ENCODE assay signal across 25 mouse cellular contexts in the genomic region with DNA sequence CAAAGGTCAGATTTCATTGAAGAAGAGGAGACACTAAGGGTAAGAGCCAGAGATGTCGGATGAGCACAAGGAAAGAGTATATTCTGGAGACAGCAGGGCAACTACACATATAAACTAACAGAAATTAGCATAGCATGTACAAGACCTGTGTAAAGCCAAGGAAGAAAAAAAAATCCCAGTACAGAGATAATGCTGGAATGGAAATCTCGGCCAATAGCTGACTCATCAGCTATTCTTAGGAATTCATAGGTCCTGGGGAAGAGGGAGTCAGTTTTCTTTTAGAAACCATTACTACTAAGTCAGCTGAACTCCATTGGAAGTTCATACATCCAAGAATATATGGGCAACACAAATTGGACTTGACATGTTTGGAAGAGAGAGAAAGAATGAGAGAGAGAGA.
A peak's percentile ranks its signal among the peaks of the same experiment; 100 is the strongest.
DNase-seq lines count a peak whose midpoint lies in the region; ATAC-seq and TF ChIP-seq lines count a peak whose summit lies in the region.
"Had no signal": no experiment of that assay in that cellular context is flagged by ENCODE, and none has a peak within 500 bp of the region (broad histone marks: within the 10 kb centered on the region; RNA-seq: fewer than 3 reads in every experiment).

No protein-coding gene starts in this region.

- TF ChIP-seq POLR2A in heart, adult 2 months (IDR thresholded peaks at IDR 0.05; ENCODE audit: insufficient read depth, low read depth, low read length), result no peak

- no peaks in the 10 kb centered on the region for H3K79me2 ChIP-seq in heart, adult 2 months (replicated peaks; ENCODE audit: control insufficient read depth, insufficient read depth, low read length)

- WGBS in heart, adult 2 months, result 32% methylated on average over 2 of the region's 2 CpGs
- WGBS in heart, postnatal 0 days, result 34% methylated on average over 2 of the region's 2 CpGs
- 91% methylated on average over 2 of the region's 2 CpGs for WGBS in midbrain, embryonic 11.5 days
- WGBS in midbrain, postnatal 0 days, result 87% methylated on average over 2 of the region's 2 CpGs
- 85% methylated on average over 2 of the region's 2 CpGs for WGBS in forebrain, embryonic 12.5 days

- peak; percentile 55; the same call in 1 of the 2 replicates for ATAC-seq in heart, postnatal 0 days (ENCODE audit: insufficient read depth, low read depth)
- no peak for ATAC-seq in midbrain, embryonic 11.5 days (ENCODE audit: low FRiP score)
- no peak for ATAC-seq in midbrain, postnatal 0 days (ENCODE audit: low FRiP score)
- ATAC-seq in forebrain, embryonic 12.5 days (ENCODE audit: low FRiP score), result no peak
- ATAC-seq: activated CD4-positive, CD25-positive, alpha-beta regulatory T cell, adult 4 months; CD4-positive, CD25-positive, alpha-beta regulatory T cell, adult 4 months; forebrain, embryonic 14.5 days; forebrain, embryonic 16.5 days; Patski had no signal

- H3K27me3 ChIP-seq in heart, adult 2 months (ENCODE audit: control insufficient read depth, insufficient read depth, low read length), result no peaks in the 10 kb centered on the region
- H3K27me3 ChIP-seq in heart, postnatal 0 days (ENCODE audit: control insufficient read depth, insufficient read depth, low read length), result no peaks in the 10 kb centered on the region
- no peaks in the 10 kb centered on the region for H3K27me3 ChIP-seq in midbrain, embryonic 11.5 days (ENCODE audit: control insufficient read depth, insufficient read depth, low read length)
- H3K27me3 ChIP-seq in midbrain, postnatal 0 days (ENCODE audit: insufficient read depth, low read length), result no peaks in the 10 kb centered on the region
- H3K27me3 ChIP-seq in forebrain, embryonic 12.5 days, result no peaks in the 10 kb centered on the region
- H3K27me3 ChIP-seq: CH12.LX; embryonic facial prominence, embryonic 12.5 days; Patski had no signal

- H3K4me2 ChIP-seq in heart, postnatal 0 days (ENCODE audit: low read depth, low read length), result no peak overlapping the region
- no peak overlapping the region for H3K4me2 ChIP-seq in midbrain, embryonic 11.5 days
- no peak overlapping the region for H3K4me2 ChIP-seq in midbrain, postnatal 0 days (ENCODE audit: low read depth, low read length, poor library complexity, severe bottlenecking)
- H3K4me2 ChIP-seq in forebrain, embryonic 12.5 days, result no peak overlapping the region
- H3K4me2 ChIP-seq: embryonic facial prominence, embryonic 12.5 days had no signal

- no peak overlapping the region for H3K9ac ChIP-seq in heart, adult 2 months (ENCODE audit: low read depth, low read length)
- H3K9ac ChIP-seq in heart, postnatal 0 days (replicated peaks; ENCODE audit: low read depth, low read length), result no peak overlapping the region
- H3K9ac ChIP-seq in midbrain, embryonic 11.5 days (ENCODE audit: low read length), result no peak overlapping the region
- no peak overlapping the region for H3K9ac ChIP-seq in midbrain, postnatal 0 days (replicated peaks; ENCODE audit: low read length, poor library complexity, severe bottlenecking)
- H3K9ac ChIP-seq in forebrain, embryonic 12.5 days, result no peak overlapping the region
- H3K9ac ChIP-seq: embryonic facial prominence, embryonic 12.5 days had no signal

- no peak for TF ChIP-seq CTCF in heart, adult 2 months (IDR thresholded peaks at IDR 0.05)
- TF ChIP-seq CTCF in heart, postnatal 0 days (IDR thresholded peaks at IDR 0.05; ENCODE audit: low read depth), result no peak
- no peak for TF ChIP-seq CTCF in midbrain, postnatal 0 days (IDR thresholded peaks at IDR 0.05)

- H3K4me1 ChIP-seq in heart, adult 2 months (ENCODE audit: control insufficient read depth, insufficient read depth, low read length), result no peaks in the 10 kb centered on the region
- no peaks in the 10 kb centered on the region for H3K4me1 ChIP-seq in heart, postnatal 0 days (ENCODE audit: control insufficient read depth, insufficient read depth)
- H3K4me1 ChIP-seq in midbrain, embryonic 11.5 days (ENCODE audit: control insufficient read depth, insufficient read depth, low read length), result no peaks in the 10 kb centered on the region
- H3K4me1 ChIP-seq in midbrain, postnatal 0 days (ENCODE audit: insufficient read depth, low read length), result no peaks in the 10 kb centered on the region
- H3K4me1 ChIP-seq in forebrain, embryonic 12.5 days, result no peaks in the 10 kb centered on the region
- H3K4me1 ChIP-seq: embryonic facial prominence, embryonic 10.5 days; embryonic facial prominence, embryonic 12.5 days had no signal

- no peak for TF ChIP-seq EP300 in heart, adult 2 months (IDR thresholded peaks at IDR 0.05; ENCODE audit: insufficient read depth, low read depth, low read length)
- TF ChIP-seq EP300 in heart, postnatal 0 days (IDR thresholded peaks at IDR 0.05; ENCODE audit: low read depth), result no peak

- peak; percentile 16 for DNase-seq in heart, adult 8-10 months (ENCODE audit: low spot score)
- no peak for DNase-seq in heart, adult 2 months
- peak; percentile 49 for DNase-seq in heart, postnatal 0 days (ENCODE audit: low spot score)
- DNase-seq in heart, postnatal 36 days, result no peak
- peak; percentile 56 for DNase-seq in midbrain, embryonic 11.5 days (ENCODE audit: low spot score, missing footprints)
- DNase-seq in midbrain, postnatal 0 days (ENCODE audit: low spot score), result no peak
- DNase-seq: adrenal gland, adult 8-10 months; adrenal gland, postnatal 14 days; adrenal gland, postnatal 36 days; B cell, adult 2 months; cerebellum, adult 11-12 months; cerebellum, adult 2 months; cerebellum, adult 9-10 months; cerebellum, postnatal 10 days; cerebellum, postnatal 25 days had no signal

- no peak overlapping the region for H3K27ac ChIP-seq in heart, adult 2 months
- no peak overlapping the region for H3K27ac ChIP-seq in heart, postnatal 0 days (ENCODE audit: low read depth)
- H3K27ac ChIP-seq in midbrain, embryonic 11.5 days (ENCODE audit: low read depth, low read length), result no peak overlapping the region
- no peak overlapping the region for H3K27ac ChIP-seq in midbrain, postnatal 0 days (ENCODE audit: low read depth, low read length)
- H3K27ac ChIP-seq in forebrain, embryonic 12.5 days, result no peak overlapping the region
- H3K27ac ChIP-seq: embryonic facial prominence, embryonic 10.5 days; embryonic facial prominence, embryonic 12.5 days had no signal

- H3K4me3 ChIP-seq in heart, adult 2 months, result no peak overlapping the region
- no peak overlapping the region for H3K4me3 ChIP-seq in heart, postnatal 0 days (ENCODE audit: low read depth, low read length)
- no peak overlapping the region for H3K4me3 ChIP-seq in midbrain, embryonic 11.5 days (ENCODE audit: low read depth, low read length)
- no peak overlapping the region for H3K4me3 ChIP-seq in midbrain, postnatal 0 days (ENCODE audit: low read depth, low read length)
- no peak overlapping the region for H3K4me3 ChIP-seq in forebrain, embryonic 12.5 days (replicated peaks)
- H3K4me3 ChIP-seq: embryonic facial prominence, embryonic 10.5 days; embryonic facial prominence, embryonic 12.5 days had no signal

- H3K9me3 ChIP-seq in heart, postnatal 0 days (replicated peaks; ENCODE audit: control insufficient read depth, low read length), result no peaks in the 10 kb centered on the region
- H3K9me3 ChIP-seq in midbrain, embryonic 11.5 days (ENCODE audit: control insufficient read depth, low read length), result no peaks in the 10 kb centered on the region
- H3K9me3 ChIP-seq in midbrain, postnatal 0 days (ENCODE audit: low read length), result no peaks in the 10 kb centered on the region
- no peaks in the 10 kb centered on the region for H3K9me3 ChIP-seq in forebrain, embryonic 12.5 days
- H3K9me3 ChIP-seq: embryonic facial prominence, embryonic 10.5 days; embryonic facial prominence, embryonic 12.5 days had no signal

- intact Hi-C loops in heart, adult 2 months (cut with DNase I), result no loop called here
- intact Hi-C loops in heart, postnatal 36 days (cut with DNase I), result no loop called here

- no peaks in the 10 kb centered on the region for H3K36me3 ChIP-seq in heart, adult 2 months (ENCODE audit: control insufficient read depth, insufficient read depth, low read length)
- H3K36me3 ChIP-seq in heart, postnatal 0 days (replicated peaks; ENCODE audit: control insufficient read depth, insufficient read depth, low read length), result no peaks in the 10 kb centered on the region
- no peaks in the 10 kb centered on the region for H3K36me3 ChIP-seq in midbrain, embryonic 11.5 days (ENCODE audit: control insufficient read depth, insufficient read depth, low read length)
- H3K36me3 ChIP-seq in midbrain, postnatal 0 days (ENCODE audit: insufficient read depth, low read length), result no peaks in the 10 kb centered on the region
- H3K36me3 ChIP-seq in forebrain, embryonic 12.5 days (replicated peaks), result no peaks in the 10 kb centered on the region
- H3K36me3 ChIP-seq: embryonic facial prominence, embryonic 10.5 days; embryonic facial prominence, embryonic 12.5 days; G1E had no signal

Comparison
In these comparisons a context has a peak if more than half of its experiments do, and no peak if none do; other contexts are left out.
1. DNase-seq: peak in heart, adult 8-10 months (single experiment), heart, postnatal 0 days (single experiment) and midbrain, embryonic 11.5 days (single experiment); none in heart, adult 2 months (0 of 2), heart, postnatal 36 days (0 of 2) and midbrain, postnatal 0 days (single experiment).